Mouse (Mus musculus) CH12.LX (cell line): ENCODE measurements around the gene Gm28048.

Experiments used
- CHD2 ChIP-seq: IDR thresholded peaks from 2 replicates; pipeline ENCODE4 v1.6.1; 2011; ENCODE audit warnings: low read length, improper control_type of control experiment
- EP300 ChIP-seq: IDR thresholded peaks from 2 replicates; pipeline ENCODE4 v1.6.1; 2011; ENCODE audit warnings: low read length, improper control_type of control experiment
- RCOR1 ChIP-seq: conservative IDR thresholded peaks from 2 replicates; pipeline ENCODE4 v1.6.1; 2012; ENCODE audit warnings: low read depth, mild to moderate bottlenecking, inconsistent platforms, low read length, improper control_type of control experiment
- TCF12 ChIP-seq: IDR thresholded peaks from 2 replicates; pipeline ENCODE4 v1.6.1; 2014; ENCODE audit warnings: low read depth, mild to moderate bottlenecking, inconsistent platforms, low read length, improper control_type of control experiment
- ZC3H11A ChIP-seq: IDR thresholded peaks from 2 replicates; pipeline ENCODE4 v1.6.1; 2012; ENCODE audit warnings: low read depth, mild to moderate bottlenecking, inconsistent platforms, low read length, improper control_type of control experiment

DNA sequence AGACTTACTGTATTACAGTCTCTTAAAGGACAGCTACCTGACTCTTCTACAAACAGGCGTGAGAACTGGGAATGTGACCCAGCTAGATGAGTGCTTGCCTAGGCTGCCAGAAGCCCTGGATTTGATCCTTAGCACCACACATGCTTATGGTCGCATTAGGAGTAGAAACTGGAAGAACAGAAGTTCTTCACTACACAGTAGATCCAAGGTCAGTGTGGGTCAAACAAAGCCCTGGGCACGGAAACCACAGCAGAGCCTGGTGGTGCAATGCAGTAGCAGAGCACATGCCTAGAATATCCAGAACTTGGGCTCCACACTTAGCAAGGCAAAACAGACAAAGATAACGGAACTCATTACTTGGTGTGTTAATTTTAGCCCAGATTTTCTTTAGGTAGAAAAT is 131.8 kb downstream of the Gm28048 start:
- TF ChIP-seq TCF12 = no peak
- TF ChIP-seq CHD2 = no peak
- TF ChIP-seq EP300 = no peak; the same call in 1 of the 2 replicates
- no peak for TF ChIP-seq RCOR1
- no peak for TF ChIP-seq ZC3H11A
